Mouse (Mus musculus) left cerebral cortex, postnatal 10 days (tissue): ENCODE data around the gene Prrc2a. TPM values are rescaled to one million over a fixed set of nuclear protein-coding genes. Genes with fewer than 3 reads are reported as not detected.
A peak's percentile ranks its signal among the peaks of the same experiment; 100 is the strongest.

ENCODE experiments used
- DNase-seq, 2 experiments: peaks; one replicate each; pipeline ENCODE4 v3.0.0; 2021 to 2022; ENCODE audit warnings: low spot score in 2 of 2, mixed read lengths in 1 of 2; ENCODE audit errors: extremely low spot score in 1 of 2
- intact Hi-C: fragments of 180-260 bp; cut with DNase I; formaldehyde crosslinking; loops from one replicate; pipeline ENCODE4 v1.15.1; 2025
- total RNA-seq, 2 experiments: library from RNA; stranded (reverse); gene quantifications; 2 replicates each; pipeline ENCODE4 v1.2.3; 2021

Prrc2a gene
- total RNA-seq, 2 experiments from 2014 or later, result 261 to 270 TPM

GRCm38 (mm10) chr17:35166352-35167035 lies 1.8 kb upstream of the Prrc2a start:
- intact Hi-C loops, result no loop called here
- DNase-seq, result peak; percentile 69

GRCm38 (mm10) chr17:35165451-35166155 lies 906 bp upstream of the Prrc2a start:
- DNase-seq, result no peak
- intact Hi-C loops, result no loop called here

- no peak for DNase-seq
- intact Hi-C loops, result no loop called here
These were observed 504 bp downstream of the Prrc2a start for GRCm38 (mm10) chr17:35164218-35164567.

- intact Hi-C loops, result no loop called here
- DNase-seq, result no peak
These were observed 1.2 kb downstream of the Prrc2a start for GRCm38 (mm10) chr17:35163326-35164081.

GRCm38 (mm10) chr17:35162730-35163129 lies 2.0 kb downstream of the Prrc2a start:
- no peak for DNase-seq
- intact Hi-C loops, result no loop called here

- no peak for DNase-seq
- intact Hi-C loops, result no loop called here
These were observed 2.6 kb downstream of the Prrc2a start for GRCm38 (mm10) chr17:35162121-35162520.

GRCm38 (mm10) chr17:35161421-35161820 lies 3.3 kb downstream of the Prrc2a start:
- DNase-seq, result peak in 1 of 2 experiments; percentile 22
- intact Hi-C loops, result no loop called here

- intact Hi-C loops, result loop anchor here (2.0 kb wide), 1 partner anchor 17 kb away; no protein-coding TSS in a partner anchor
These were observed 5.1 kb downstream of the Prrc2a start for GRCm38 (mm10) chr17:35159638-35160037.

GRCm38 (mm10) chr17:35158850-35159593 lies 5.7 kb downstream of the Prrc2a start:
- no peak for DNase-seq
- intact Hi-C loops, result loop anchor here (2.0 kb wide), 1 partner anchor 16 kb away; no protein-coding TSS in a partner anchor

More at GRCm38 (mm10) chr17:35159638-35160037, 5.1 kb downstream of the Prrc2a start:
- DNase-seq, result no peak

GRCm38 (mm10) chr17:35157661-35158175 lies 7.0 kb downstream of the Prrc2a start:
- intact Hi-C loops, result loop anchor here (2.0 kb wide), 1 partner anchor 15 kb away; no protein-coding TSS in a partner anchor
- DNase-seq, result no peak

- no peak for DNase-seq
- intact Hi-C loops, result no loop called here
These were observed 7.4 kb downstream of the Prrc2a start for GRCm38 (mm10) chr17:35157254-35157653.

GRCm38 (mm10) chr17:35156461-35157200 lies 8.1 kb downstream of the Prrc2a start:
- intact Hi-C loops, result no loop called here
- no peak for DNase-seq

GRCm38 (mm10) chr17:35155451-35155850 lies 9.2 kb downstream of the Prrc2a start:
- intact Hi-C loops, result no loop called here
- DNase-seq, result no peak

- intact Hi-C loops, result no loop called here
- DNase-seq, result no peak
These were observed 10.1 kb downstream of the Prrc2a start for GRCm38 (mm10) chr17:35154616-35155015.

- intact Hi-C loops, result no loop called here
- no peak for DNase-seq
These were observed 10.8 kb downstream of the Prrc2a start for GRCm38 (mm10) chr17:35153931-35154330.

GRCm38 (mm10) chr17:35153077-35153476 lies 11.6 kb downstream of the Prrc2a start:
- no peak for DNase-seq
- intact Hi-C loops, result no loop called here

GRCm38 (mm10) chr17:35152121-35152520 lies 12.6 kb downstream of the Prrc2a start:
- no peak for DNase-seq
- intact Hi-C loops, result no loop called here
